Comparison of ENCODE assay signal across 8 mouse cellular contexts in genomic region chr13:45530754-45531153, GRCm38 (mm10). TPM values are rescaled to one million over a fixed set of nuclear protein-coding genes. Genes with fewer than 3 reads are reported as not detected.
DNase-seq lines count a peak whose midpoint lies in the region; ATAC-seq and TF ChIP-seq lines count a peak whose summit lies in the region.

No protein-coding gene starts in this region.

- ATAC-seq in heart, embryonic 11.5 days (replicated peaks; ENCODE audit: insufficient number of reproducible peaks, low FRiP score, low TSS enrichment): peak; percentile 60; the same call in 1 of the 2 replicates
- peak; percentile 62 for ATAC-seq in forebrain, postnatal 0 days
- no peak for ATAC-seq in megakaryocyte-erythroid progenitor cell, adult 5-6 weeks (replicated peaks; ENCODE audit: low FRiP score, low TSS enrichment, poor library complexity, severe bottlenecking)

- H3K27ac ChIP-seq in heart, embryonic 11.5 days (ENCODE audit: low read depth, low read length): peak overlapping the region; percentile 98
- no peak overlapping the region for H3K27ac ChIP-seq in forebrain, postnatal 0 days (ENCODE audit: low read depth, low read length)

- 15% methylated on average over 6 of the region's 6 CpGs for WGBS in heart, embryonic 11.5 days (ENCODE audit: insufficient replicate concordance)
- 24% methylated on average over 6 of the region's 6 CpGs for WGBS in forebrain, postnatal 0 days

- intact Hi-C loops in heart, postnatal 36 days (cut with DNase I): no loop called here
- intact Hi-C loops in gastrocnemius, postnatal 14 days (cut with DNase I; ENCODE audit: low total_unique reads): no loop called here

- no peaks in the 10 kb centered on the region for H3K27me3 ChIP-seq in heart, embryonic 11.5 days (ENCODE audit: control insufficient read depth, insufficient read depth, low read length)
- no peaks in the 10 kb centered on the region for H3K27me3 ChIP-seq in forebrain, postnatal 0 days (ENCODE audit: insufficient read depth, low read length)

- no peak overlapping the region for H3K4me3 ChIP-seq in heart, embryonic 11.5 days (ENCODE audit: low read depth, low read length)
- no peak overlapping the region for H3K4me3 ChIP-seq in forebrain, postnatal 0 days (ENCODE audit: low read depth, low read length)

- H3K9me3 ChIP-seq in heart, embryonic 11.5 days (replicated peaks; ENCODE audit: control insufficient read depth, low read length): no peaks in the 10 kb centered on the region
- H3K9me3 ChIP-seq in forebrain, postnatal 0 days (ENCODE audit: low read length): no peaks in the 10 kb centered on the region

- no peak for TF ChIP-seq CTCF in forebrain, postnatal 0 days (IDR thresholded peaks at IDR 0.05; ENCODE audit: low read depth)

- H3K36me3 ChIP-seq in heart, embryonic 11.5 days (ENCODE audit: control insufficient read depth, insufficient read depth, low read length): peaks cover 5% of the 10 kb centered on the region; the same call in 1 of the 2 replicates
- H3K36me3 ChIP-seq in forebrain, postnatal 0 days (ENCODE audit: insufficient read depth): no peaks in the 10 kb centered on the region

- H3K4me2 ChIP-seq in heart, embryonic 11.5 days: peak overlapping the region; percentile 47
- H3K4me2 ChIP-seq in forebrain, postnatal 0 days (ENCODE audit: low read depth): no peak overlapping the region

- H3K4me1 ChIP-seq in heart, embryonic 11.5 days (ENCODE audit: control insufficient read depth, insufficient read depth, low read length): peaks cover 62% of the 10 kb centered on the region
- H3K4me1 ChIP-seq in forebrain, postnatal 0 days (ENCODE audit: insufficient read depth): no peaks in the 10 kb centered on the region

- no peak for DNase-seq in heart, postnatal 36 days
- peak; percentile 60 for DNase-seq in Muller cell, postnatal 12 days (ENCODE audit: inconsistent ontology term)
- DNase-seq in forebrain, postnatal 0 days: peak; percentile 25
- DNase-seq in lung, postnatal 14 days: peak; percentile 23
- DNase-seq in kidney, adult 18-20 months: no peak
- DNase-seq in gastrocnemius, postnatal 14 days: no peak

- peak overlapping the region; percentile 63 for H3K9ac ChIP-seq in heart, embryonic 11.5 days (ENCODE audit: low read depth, low read length)
- no peak overlapping the region for H3K9ac ChIP-seq in forebrain, postnatal 0 days

RNA-seq across cellular contexts. Expression of gene Gmpr, which starts 23.5 kb away (rescaled TPM):
- 176 and 191 TPM in 2 replicates for polyA plus RNA-seq in heart, embryonic 11.5 days (2014; fragmentation: Nextera tagmentation; extraction: Ambion mirVana)
- total RNA-seq in heart, postnatal 36 days (2021): 100 to 1,000 TPM; 174 to 188 TPM
- total RNA-seq in forebrain, postnatal 0 days (2014; rRNA removed): 23.7 and 23.8 TPM in 2 replicates
- polyA plus RNA-seq in forebrain, postnatal 0 days (2015; fragmentation: Nextera tagmentation; extraction: Ambion mirVana): 39.5 and 40.8 TPM in 2 replicates
- 1.9 and 7.8 TPM in 2 replicates for total RNA-seq in megakaryocyte-erythroid progenitor cell, adult 5-6 weeks (2014; fragmentation: Nextera tagmentation)
- total RNA-seq in megakaryocyte-erythroid progenitor cell, adult 5-6 weeks (2017): 2.4 and 9.6 TPM in 2 replicates
- total RNA-seq in gastrocnemius, postnatal 14 days (2021): 100 to 1,000 TPM; 135 to 147 TPM

Comparison
In these comparisons a context has a peak if more than half of its experiments do, and no peak if none do; other contexts are left out.
1. DNase-seq: peak in Muller cell, postnatal 12 days (single experiment), forebrain, postnatal 0 days (single experiment) and lung, postnatal 14 days (single experiment); none in heart, postnatal 36 days (0 of 2), kidney, adult 18-20 months (single experiment) and gastrocnemius, postnatal 14 days (single experiment).